Mouse (Mus musculus): Measurements from ENCODE around the gene Edar. TPM values are rescaled to one million over a fixed set of nuclear protein-coding genes. Genes with fewer than 3 reads are reported as not detected.

Gene Edar
- polyA plus RNA-seq, 1 experiment from 2014 or later, result 0.16 TPM

GRCm38 (mm10) chr10:58672557-58673277 is 2.7 kb downstream of the Edar start:
- Histone ChIP-seq H3K4me1 (replicated peaks; ENCODE audit: control insufficient read depth, insufficient read depth, low read length) (no peaks in the 10 kb centered on the region), H3K9me3 (ENCODE audit: control insufficient read depth) (no peaks in the 10 kb centered on the region), H3K9ac (ENCODE audit: low read depth, low read length) (no peak overlapping the region), H3K4me2 (replicated peaks; ENCODE audit: low read depth) (no peak overlapping the region), H3K27me3 (replicated peaks; ENCODE audit: control insufficient read depth, insufficient read depth, low read length) (no peaks in the 10 kb centered on the region), H3K36me3 (ENCODE audit: control insufficient read depth, insufficient read depth) (no peaks in the 10 kb centered on the region), H3K4me3 (ENCODE audit: low read depth, low read length) (no peak overlapping the region), H3K27ac (ENCODE audit: low read depth, low read length) (no peak overlapping the region)
- ATAC-seq, result no peak
- TF ChIP-seq CTCF (IDR thresholded peaks at IDR 0.05; ENCODE audit: low read depth), result no peak
- WGBS, result 77% methylated on average over 10 of the region's 10 CpGs

GRCm38 (mm10) chr10:58663868-58664267 is 11.6 kb downstream of the Edar start:
- TF ChIP-seq CTCF (IDR thresholded peaks at IDR 0.05; ENCODE audit: low read depth), result no peak
- H3K4me2 ChIP-seq (replicated peaks; ENCODE audit: low read depth), result no peak overlapping the region
- H3K9me3 ChIP-seq (ENCODE audit: control insufficient read depth), result no peaks in the 10 kb centered on the region
- no peaks in the 10 kb centered on the region for H3K4me1 ChIP-seq (replicated peaks; ENCODE audit: control insufficient read depth, insufficient read depth, low read length)
- H3K27ac ChIP-seq (ENCODE audit: low read depth, low read length), result no peak overlapping the region
- no peaks in the 10 kb centered on the region for H3K27me3 ChIP-seq (replicated peaks; ENCODE audit: control insufficient read depth, insufficient read depth, low read length)
- ATAC-seq, result no peak
- H3K4me3 ChIP-seq (ENCODE audit: low read depth, low read length), result no peak overlapping the region
- H3K9ac ChIP-seq (ENCODE audit: low read depth, low read length), result no peak overlapping the region
- H3K36me3 ChIP-seq (ENCODE audit: control insufficient read depth, insufficient read depth), result no peaks in the 10 kb centered on the region
- WGBS, result 85% methylated on average over 5 of the region's 5 CpGs

- Histone ChIP-seq H3K4me3 (ENCODE audit: low read depth, low read length) (no peak overlapping the region), H3K9me3 (ENCODE audit: control insufficient read depth) (no peaks in the 10 kb centered on the region), H3K9ac (ENCODE audit: low read depth, low read length) (no peak overlapping the region), H3K27ac (ENCODE audit: low read depth, low read length) (no peak overlapping the region), H3K4me1 (replicated peaks; ENCODE audit: control insufficient read depth, insufficient read depth, low read length) (no peaks in the 10 kb centered on the region), H3K36me3 (ENCODE audit: control insufficient read depth, insufficient read depth) (no peaks in the 10 kb centered on the region), H3K4me2 (replicated peaks; ENCODE audit: low read depth) (no peak overlapping the region), H3K27me3 (replicated peaks; ENCODE audit: control insufficient read depth, insufficient read depth, low read length) (no peaks in the 10 kb centered on the region)
- TF ChIP-seq CTCF (IDR thresholded peaks at IDR 0.05; ENCODE audit: low read depth), result no peak
- WGBS, result 73% methylated on average over 6 of the region's 6 CpGs
- ATAC-seq, result no peak
These were observed 12.0 kb downstream of the Edar start for GRCm38 (mm10) chr10:58663417-58663816.

GRCm38 (mm10) chr10:58659268-58659986 is 16.0 kb downstream of the Edar start:
- Histone ChIP-seq H3K4me3 (ENCODE audit: low read depth, low read length) (no peak overlapping the region), H3K9ac (ENCODE audit: low read depth, low read length) (no peak overlapping the region), H3K4me2 (replicated peaks; ENCODE audit: low read depth) (no peak overlapping the region), H3K36me3 (ENCODE audit: control insufficient read depth, insufficient read depth) (no peaks in the 10 kb centered on the region), H3K9me3 (ENCODE audit: control insufficient read depth) (no peaks in the 10 kb centered on the region), H3K27ac (ENCODE audit: low read depth, low read length) (no peak overlapping the region), H3K4me1 (replicated peaks; ENCODE audit: control insufficient read depth, insufficient read depth, low read length) (no peaks in the 10 kb centered on the region), H3K27me3 (replicated peaks; ENCODE audit: control insufficient read depth, insufficient read depth, low read length) (no peaks in the 10 kb centered on the region)
- no peak for TF ChIP-seq CTCF (IDR thresholded peaks at IDR 0.05; ENCODE audit: low read depth)
- 48% methylated on average over 11 of the region's 11 CpGs for WGBS
- no peak for ATAC-seq

GRCm38 (mm10) chr10:58657731-58658130 is 17.7 kb downstream of the Edar start:
- Histone ChIP-seq H3K4me1 (replicated peaks; ENCODE audit: control insufficient read depth, insufficient read depth, low read length) (no peaks in the 10 kb centered on the region), H3K4me2 (replicated peaks; ENCODE audit: low read depth) (no peak overlapping the region), H3K9ac (ENCODE audit: low read depth, low read length) (no peak overlapping the region), H3K27ac (ENCODE audit: low read depth, low read length) (no peak overlapping the region), H3K36me3 (ENCODE audit: control insufficient read depth, insufficient read depth) (no peaks in the 10 kb centered on the region), H3K9me3 (ENCODE audit: control insufficient read depth) (no peaks in the 10 kb centered on the region), H3K4me3 (ENCODE audit: low read depth, low read length) (no peak overlapping the region), H3K27me3 (replicated peaks; ENCODE audit: control insufficient read depth, insufficient read depth, low read length) (no peaks in the 10 kb centered on the region)
- TF ChIP-seq CTCF (IDR thresholded peaks at IDR 0.05; ENCODE audit: low read depth), result no peak
- no peak for ATAC-seq
- WGBS, result 20% methylated on average over 2 of the region's 2 CpGs

- WGBS, result 84% methylated on average over 3 of the region's 3 CpGs
- Histone ChIP-seq H3K4me3 (ENCODE audit: low read depth, low read length) (no peak overlapping the region), H3K9me3 (ENCODE audit: control insufficient read depth) (0 out of 2 replicates have a peak, but pooled peaks cover 3% of the 10 kb centered on the region), H3K27me3 (replicated peaks; ENCODE audit: control insufficient read depth, insufficient read depth, low read length) (no peaks in the 10 kb centered on the region), H3K4me1 (replicated peaks; ENCODE audit: control insufficient read depth, insufficient read depth, low read length) (no peaks in the 10 kb centered on the region), H3K9ac (ENCODE audit: low read depth, low read length) (no peak overlapping the region), H3K4me2 (replicated peaks; ENCODE audit: low read depth) (no peak overlapping the region), H3K27ac (ENCODE audit: low read depth, low read length) (no peak overlapping the region), H3K36me3 (ENCODE audit: control insufficient read depth, insufficient read depth) (no peaks in the 10 kb centered on the region)
- ATAC-seq, result no peak
- no peak for TF ChIP-seq CTCF (IDR thresholded peaks at IDR 0.05; ENCODE audit: low read depth)
These were observed 21.8 kb downstream of the Edar start for GRCm38 (mm10) chr10:58653679-58654078.

All from intestine, postnatal 0 days (tissue).